Mouse (Mus musculus) lung, postnatal 25 days (tissue): ENCODE results near the gene Ubfd1.

Source experiments
- DNase-seq: peaks from one replicate; pipeline ENCODE4 v3.0.0; 2022; ENCODE audit warnings: low spot score

Gene Ubfd1

GRCm38 (mm10) chr7:122066945-122067516, at the start of gene Ubfd1, which contains the start of gene Ears2:
Gene Ubfd1 (plus strand): TSS chr7:122067175.
Gene Ears2 (minus strand): TSS chr7:122067263.
- peak; percentile 96 for DNase-seq

GRCm38 (mm10) chr7:122018247-122018646, 48.7 kb upstream of the Ubfd1 start:
- DNase-seq: peak; percentile 39

GRCm38 (mm10) chr7:122018978-122019377, 48.0 kb upstream of the Ubfd1 start:
- DNase-seq: no peak

DNA sequence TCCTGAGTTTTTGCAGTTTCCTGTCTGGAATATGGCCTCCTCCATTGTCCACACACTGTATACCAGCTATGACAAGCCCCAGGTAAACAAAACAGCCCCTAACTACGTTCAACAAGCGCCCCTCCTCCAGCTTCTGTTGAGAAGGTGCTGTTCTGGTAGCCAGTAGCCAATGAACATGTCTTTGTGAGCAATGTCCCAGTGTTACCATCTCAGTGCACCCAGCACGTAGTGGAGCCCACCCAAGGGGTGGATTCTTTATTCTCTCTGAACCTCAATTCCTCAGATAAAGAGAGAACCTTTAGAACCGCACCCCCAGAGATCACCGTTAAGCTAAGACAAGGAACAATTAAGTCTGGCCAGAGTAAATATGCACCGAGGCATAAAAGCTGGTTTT, 46.7 kb upstream of the Ubfd1 start:
- no peak for DNase-seq

DNA sequence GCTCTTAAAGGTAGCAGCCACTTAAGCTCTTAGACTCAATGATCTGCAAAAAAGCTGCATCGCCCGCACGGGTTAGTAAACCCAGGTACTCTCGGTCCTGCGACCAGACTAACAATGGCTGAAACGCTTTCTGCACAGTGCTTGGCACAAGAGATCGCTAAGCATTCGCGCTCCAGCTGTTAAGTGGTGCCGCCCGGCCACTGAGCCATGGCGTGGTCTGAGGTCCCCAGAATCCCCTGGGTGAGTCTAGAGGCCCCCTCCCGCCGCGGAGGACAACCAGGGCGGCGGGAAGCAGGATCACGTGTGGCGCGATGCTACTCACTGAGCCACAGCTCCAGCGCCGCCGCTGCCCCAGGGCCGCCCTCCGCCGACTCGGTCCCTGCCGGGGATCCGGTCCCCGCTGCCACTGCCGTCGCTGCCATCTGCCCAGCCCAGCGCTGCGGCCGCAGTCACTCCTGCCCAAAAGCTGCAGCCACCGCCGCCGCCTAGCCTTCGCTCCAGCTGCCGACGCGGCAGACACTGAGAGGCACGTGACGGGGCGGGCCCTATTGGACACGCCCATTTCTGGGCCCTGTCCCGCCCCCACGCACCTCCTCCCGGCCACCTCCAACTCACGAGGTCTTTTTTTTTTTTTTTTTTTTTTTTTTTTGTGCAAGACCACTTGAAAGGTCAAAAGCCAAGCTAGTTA, 46.2 kb upstream of the Ubfd1 start, which contains the start of gene Gga2:
TSS of gene Gga2 (minus strand) at position 556 of the 688 bp plus-strand sequence.
- DNase-seq: peak; percentile 90

GRCm38 (mm10) chr7:122022131-122022530, 44.8 kb upstream of the Ubfd1 start:
- DNase-seq: no peak

GRCm38 (mm10) chr7:122033371-122033770, 33.6 kb upstream of the Ubfd1 start:
- no peak for DNase-seq

DNA sequence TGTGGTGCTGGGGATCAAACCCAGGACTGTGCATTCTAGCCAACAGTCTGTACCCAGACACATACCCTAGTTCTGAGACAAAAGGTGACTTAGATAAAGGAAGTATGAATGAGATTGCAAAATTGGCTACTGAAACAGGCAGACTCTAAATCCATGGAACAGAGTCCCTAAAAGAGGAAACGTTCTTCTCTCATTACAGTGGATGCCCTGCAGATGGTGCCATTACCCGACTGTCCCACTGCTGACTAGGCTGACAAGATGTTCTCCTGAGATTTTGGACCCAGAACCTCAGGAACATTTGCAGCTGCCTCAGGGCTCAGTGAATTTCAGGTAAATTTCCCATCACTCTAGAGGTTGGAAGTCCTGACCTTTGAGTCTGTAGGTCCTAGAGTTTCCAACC, 32.6 kb upstream of the Ubfd1 start:
- no peak for DNase-seq

GRCm38 (mm10) chr7:122044106-122044505, 22.9 kb upstream of the Ubfd1 start:
- DNase-seq: peak; percentile 58

DNA sequence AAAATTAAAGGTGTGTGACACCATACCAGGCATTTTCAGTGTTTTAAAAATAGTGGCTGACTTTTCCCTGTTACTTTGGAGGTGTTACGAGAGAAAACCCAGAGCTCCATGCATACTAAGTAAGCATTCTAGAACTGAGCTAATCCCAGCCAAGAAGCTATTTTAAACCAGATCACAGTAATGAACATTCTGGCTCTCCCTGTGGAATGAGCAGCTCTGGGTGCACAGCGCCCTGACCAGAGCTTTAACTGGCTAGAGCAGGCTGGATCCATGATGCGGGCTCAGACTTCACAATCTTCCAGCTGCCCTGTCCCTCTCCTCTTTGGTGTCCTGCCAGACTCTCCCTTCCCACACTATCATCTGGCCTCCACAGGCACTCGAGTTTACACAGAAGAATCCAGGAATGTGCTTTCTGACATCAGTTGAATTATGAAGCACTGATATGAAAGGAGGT, 21.8 kb upstream of the Ubfd1 start:
- peak; percentile 26 for DNase-seq

DNA sequence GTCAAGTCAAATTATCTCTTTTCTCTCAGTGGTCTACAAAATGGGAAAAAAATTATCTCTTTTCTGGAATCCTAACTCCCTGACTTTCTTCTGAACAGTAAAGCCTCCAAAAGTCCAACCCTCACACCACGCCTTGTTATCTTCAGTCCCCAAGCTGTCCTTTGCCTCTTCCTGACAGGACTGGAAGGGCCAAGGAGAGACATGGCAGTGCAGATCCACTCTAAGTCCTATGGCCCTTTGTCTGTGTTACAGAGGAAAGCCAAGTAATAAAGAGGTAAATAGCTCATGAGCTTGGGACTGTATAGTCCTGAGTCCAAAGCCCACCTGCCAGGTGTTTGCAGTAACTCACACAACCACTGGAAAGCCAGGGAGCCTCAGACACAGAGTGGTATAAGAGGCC, 21.3 kb upstream of the Ubfd1 start:
- no peak for DNase-seq

DNA sequence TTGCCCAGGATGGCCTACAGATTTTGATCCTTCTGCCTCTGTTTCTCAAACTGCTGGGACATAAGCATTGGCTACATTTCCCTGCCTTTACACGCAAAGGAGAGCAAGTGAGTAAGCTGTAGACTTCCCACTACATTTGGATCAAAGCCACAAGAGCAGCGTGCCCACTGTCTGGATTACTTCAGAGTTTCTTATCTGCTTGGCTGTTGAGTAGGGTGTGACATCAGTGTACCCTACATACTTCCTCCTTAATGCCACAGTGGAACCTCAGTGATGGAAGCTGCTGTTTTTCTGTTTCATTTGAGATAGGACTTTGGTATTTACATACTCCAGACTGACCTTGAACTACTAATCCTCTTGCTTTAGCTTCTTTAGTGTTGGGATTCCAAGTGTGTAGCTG, 20.2 kb upstream of the Ubfd1 start:
- DNase-seq: no peak

DNA sequence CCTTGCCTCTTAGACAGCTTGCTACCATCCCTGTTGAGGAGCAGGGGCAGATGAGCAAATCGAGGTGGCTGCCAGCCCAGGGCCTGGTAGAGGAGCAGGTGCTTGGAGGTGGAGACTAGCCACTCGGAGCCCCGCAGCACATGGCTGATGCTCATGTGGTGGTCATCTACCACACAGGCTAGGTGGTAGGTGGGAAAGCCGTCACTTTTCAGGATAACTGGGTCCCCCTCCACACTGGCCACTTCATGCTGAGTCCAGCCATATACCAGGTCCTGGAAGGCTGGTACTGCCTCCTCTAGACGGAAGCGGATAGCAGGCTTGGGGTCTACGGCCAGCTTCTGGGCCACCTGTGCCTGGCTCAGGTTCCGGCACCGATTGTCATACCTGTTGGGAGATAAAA, 18.8 kb upstream of the Ubfd1 start:
- no peak for DNase-seq

GRCm38 (mm10) chr7:122050834-122051233, 16.1 kb upstream of the Ubfd1 start:
- DNase-seq: no peak

GRCm38 (mm10) chr7:122056633-122057032, 10.3 kb upstream of the Ubfd1 start:
- no peak for DNase-seq

DNA sequence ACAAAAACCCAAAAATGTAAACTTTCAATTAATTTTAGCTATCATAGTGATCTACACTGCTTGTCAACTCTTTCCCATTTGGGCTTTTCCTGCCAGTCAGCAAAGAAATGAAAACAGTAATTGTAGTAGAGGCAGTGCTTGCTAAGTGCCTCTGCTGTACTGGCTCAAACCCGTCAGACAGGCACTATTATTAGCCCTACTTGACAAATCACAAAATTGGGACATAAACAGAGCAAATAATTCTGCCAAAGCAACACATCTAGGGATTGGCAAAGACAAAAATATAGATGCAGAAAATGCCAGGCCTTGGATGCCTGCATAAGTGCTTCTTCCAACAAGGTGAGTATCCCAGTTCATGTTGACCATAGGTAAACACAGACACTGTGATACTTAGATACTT, 1.3 kb upstream of the Ubfd1 start:
- DNase-seq: no peak

DNA sequence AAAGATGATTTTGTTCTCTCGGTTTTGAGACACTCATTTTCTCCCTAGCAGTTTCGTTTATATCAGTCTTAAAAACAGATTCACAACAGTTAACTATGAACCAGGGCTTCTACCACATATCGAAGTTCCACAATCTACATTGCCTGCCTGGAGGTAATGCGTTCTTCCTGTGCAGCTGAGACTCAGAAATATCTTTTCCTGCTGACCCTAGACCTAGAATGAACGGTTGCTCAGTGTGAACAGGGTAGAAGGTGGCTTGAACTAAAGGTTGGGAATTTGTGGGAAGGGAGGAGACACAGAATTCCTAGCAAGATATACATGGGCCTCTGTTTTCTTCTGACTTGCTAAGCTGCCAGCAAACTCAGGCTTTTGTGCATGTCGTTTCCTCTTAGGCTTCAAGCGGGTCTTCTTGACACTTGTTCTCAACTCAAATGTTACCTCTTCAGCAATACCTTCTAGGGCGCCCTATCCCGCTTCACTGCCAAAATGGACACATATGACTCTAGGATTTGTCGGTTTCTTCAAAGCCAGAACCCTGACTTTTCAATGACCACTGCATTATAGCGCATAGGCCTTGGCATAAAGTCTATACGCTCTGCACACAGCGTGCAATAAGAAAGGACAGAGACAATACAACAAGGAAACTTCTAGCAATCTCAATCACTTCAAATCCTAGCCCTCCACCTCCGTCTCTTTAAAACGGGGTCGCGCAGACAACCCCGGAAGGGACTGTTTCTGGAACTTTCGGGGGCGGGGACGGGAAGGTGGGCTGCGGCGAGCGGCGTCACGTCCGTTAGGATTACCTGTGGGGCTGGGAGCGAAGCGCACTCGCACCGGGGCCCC, 652 bp upstream of the Ubfd1 start:
- no peak for DNase-seq

GRCm38 (mm10) chr7:122067517-122068381, 774 bp downstream of the Ubfd1 start:
- DNase-seq: no peak

- no peak for DNase-seq
Observed at GRCm38 (mm10) chr7:122074374-122074773, 7.4 kb downstream of the Ubfd1 start.

GRCm38 (mm10) chr7:122079798-122080554, 13.0 kb downstream of the Ubfd1 start:
- no peak for DNase-seq

DNA sequence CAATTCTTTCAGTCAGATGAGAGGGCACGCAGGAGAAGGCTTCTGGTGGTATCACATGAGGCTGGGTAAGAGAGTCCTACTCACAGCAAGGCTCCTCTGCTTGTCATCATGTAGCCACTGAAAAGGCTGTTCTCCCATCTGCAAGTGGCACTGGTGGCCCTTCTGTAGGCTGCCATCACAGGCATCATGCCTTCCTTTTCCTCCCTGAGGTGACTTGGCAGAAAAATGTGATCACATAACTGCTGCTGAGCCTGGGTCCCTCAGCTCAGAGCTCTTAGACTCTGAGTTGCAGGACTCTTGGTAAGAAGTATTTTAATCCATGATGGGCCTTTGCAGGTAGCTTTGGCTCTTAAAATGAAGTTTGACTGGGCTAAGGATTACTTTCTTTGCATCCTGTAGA, 14.1 kb downstream of the Ubfd1 start:
- no peak for DNase-seq
